Mouse (Mus musculus): ENCODE measurements around the gene She. TPM values are rescaled to one million over a fixed set of nuclear protein-coding genes. Genes with fewer than 3 reads are reported as not detected.

The She gene
- polyA plus RNA-seq, 1 experiment from 2014 or later: 4.0 TPM

- 0 out of 2 replicates have a peak, but pooled peaks cover 4% of the 10 kb centered on the region for H3K9me3 ChIP-seq (ENCODE audit: control insufficient read depth, low read depth, low read length)
- H3K27ac ChIP-seq (ENCODE audit: low read length): peak overlapping the region; percentile 69; the same call in 1 of the 2 replicates
- peaks cover 31% of the 10 kb centered on the region for H3K4me1 ChIP-seq (ENCODE audit: control insufficient read depth, insufficient read depth, low read length)
- no peak overlapping the region for H3K4me3 ChIP-seq (ENCODE audit: low read depth, low read length)
- ATAC-seq (ENCODE audit: insufficient number of reproducible peaks, insufficient read depth, low FRiP score, low read depth): no peak
- H3K27me3 ChIP-seq (ENCODE audit: control insufficient read depth, insufficient read depth, low read length): no peaks in the 10 kb centered on the region
- H3K4me2 ChIP-seq (replicated peaks; ENCODE audit: low read depth, low read length): no peak overlapping the region
- no peak overlapping the region for H3K9ac ChIP-seq (replicated peaks; ENCODE audit: low read depth, low read length)
- H3K36me3 ChIP-seq (ENCODE audit: control insufficient read depth, insufficient read depth, low read length): no peaks in the 10 kb centered on the region
- 58% methylated on average over 9 of the region's 9 CpGs for WGBS
These were observed 37.8 kb downstream of the She start for GRCm38 (mm10) chr3:89868956-89869355.

GRCm38 (mm10) chr3:89869556-89869955, 38.4 kb downstream of the She start:
- Histone ChIP-seq H3K27ac (ENCODE audit: low read length) (no peak overlapping the region), H3K27me3 (ENCODE audit: control insufficient read depth, insufficient read depth, low read length) (no peaks in the 10 kb centered on the region), H3K4me1 (ENCODE audit: control insufficient read depth, insufficient read depth, low read length) (peaks cover 31% of the 10 kb centered on the region), H3K4me3 (ENCODE audit: low read depth, low read length) (no peak overlapping the region), H3K4me2 (replicated peaks; ENCODE audit: low read depth, low read length) (no peak overlapping the region), H3K36me3 (ENCODE audit: control insufficient read depth, insufficient read depth, low read length) (no peaks in the 10 kb centered on the region), H3K9ac (replicated peaks; ENCODE audit: low read depth, low read length) (no peak overlapping the region), H3K9me3 (ENCODE audit: control insufficient read depth, low read depth, low read length) (0 out of 2 replicates have a peak, but pooled peaks cover 4% of the 10 kb centered on the region)
- no peak for ATAC-seq (ENCODE audit: insufficient number of reproducible peaks, insufficient read depth, low FRiP score, low read depth)
- 74% methylated on average over 9 of the region's 9 CpGs for WGBS

- no peak overlapping the region for H3K9ac ChIP-seq (replicated peaks; ENCODE audit: low read depth, low read length)
- 52% methylated on average over 22 of the region's 22 CpGs for WGBS
- H3K9me3 ChIP-seq (ENCODE audit: control insufficient read depth, low read depth, low read length): 0 out of 2 replicates have a peak, but pooled peaks cover 4% of the 10 kb centered on the region
- no peak overlapping the region for H3K4me3 ChIP-seq (ENCODE audit: low read depth, low read length)
- peaks cover 31% of the 10 kb centered on the region for H3K4me1 ChIP-seq (ENCODE audit: control insufficient read depth, insufficient read depth, low read length)
- no peak overlapping the region; the same call in 1 of the 2 replicates for H3K4me2 ChIP-seq (replicated peaks; ENCODE audit: low read depth, low read length)
- H3K27me3 ChIP-seq (ENCODE audit: control insufficient read depth, insufficient read depth, low read length): no peaks in the 10 kb centered on the region
- H3K27ac ChIP-seq (ENCODE audit: low read length): peak overlapping the region; percentile 50; the same call in 1 of the 2 replicates
- no peak for ATAC-seq (ENCODE audit: insufficient number of reproducible peaks, insufficient read depth, low FRiP score, low read depth)
- no peaks in the 10 kb centered on the region for H3K36me3 ChIP-seq (ENCODE audit: control insufficient read depth, insufficient read depth, low read length)
These were observed 39.5 kb downstream of the She start for GRCm38 (mm10) chr3:89870472-89871271.

GRCm38 (mm10) chr3:89871339-89871914, 40.3 kb downstream of the She start:
- no peaks in the 10 kb centered on the region for H3K36me3 ChIP-seq (ENCODE audit: control insufficient read depth, insufficient read depth, low read length)
- H3K27ac ChIP-seq (ENCODE audit: low read length): peak overlapping the region; percentile 50; the same call in 1 of the 2 replicates
- 0 out of 2 replicates have a peak, but pooled peaks cover 4% of the 10 kb centered on the region for H3K9me3 ChIP-seq (ENCODE audit: control insufficient read depth, low read depth, low read length)
- peaks cover 31% of the 10 kb centered on the region for H3K4me1 ChIP-seq (ENCODE audit: control insufficient read depth, insufficient read depth, low read length)
- no peak overlapping the region for H3K4me2 ChIP-seq (replicated peaks; ENCODE audit: low read depth, low read length)
- no peak overlapping the region for H3K9ac ChIP-seq (replicated peaks; ENCODE audit: low read depth, low read length)
- H3K4me3 ChIP-seq (ENCODE audit: low read depth, low read length): no peak overlapping the region
- no peaks in the 10 kb centered on the region for H3K27me3 ChIP-seq (ENCODE audit: control insufficient read depth, insufficient read depth, low read length)
- WGBS: 72% methylated on average over 8 of the region's 8 CpGs
- no peak for ATAC-seq (ENCODE audit: insufficient number of reproducible peaks, insufficient read depth, low FRiP score, low read depth)

GRCm38 (mm10) chr3:89872209-89872608, 41.0 kb downstream of the She start:
- 55% methylated on average over 7 of the region's 7 CpGs for WGBS
- Histone ChIP-seq H3K4me3 (ENCODE audit: low read depth, low read length) (no peak overlapping the region), H3K27ac (ENCODE audit: low read length) (peak overlapping the region; percentile 39; the same call in 1 of the 2 replicates), H3K9me3 (ENCODE audit: control insufficient read depth, low read depth, low read length) (0 out of 2 replicates have a peak, but pooled peaks cover 4% of the 10 kb centered on the region), H3K9ac (replicated peaks; ENCODE audit: low read depth, low read length) (no peak overlapping the region), H3K4me2 (replicated peaks; ENCODE audit: low read depth, low read length) (no peak overlapping the region), H3K27me3 (ENCODE audit: control insufficient read depth, insufficient read depth, low read length) (no peaks in the 10 kb centered on the region), H3K36me3 (ENCODE audit: control insufficient read depth, insufficient read depth, low read length) (no peaks in the 10 kb centered on the region), H3K4me1 (ENCODE audit: control insufficient read depth, insufficient read depth, low read length) (peaks cover 31% of the 10 kb centered on the region)
- ATAC-seq (ENCODE audit: insufficient number of reproducible peaks, insufficient read depth, low FRiP score, low read depth): peak; percentile 33

- no peak; the same call in 1 of the 2 replicates for ATAC-seq (ENCODE audit: insufficient number of reproducible peaks, insufficient read depth, low FRiP score, low read depth)
- no peak overlapping the region; the same call in 1 of the 2 replicates for H3K27ac ChIP-seq (ENCODE audit: low read length)
These were observed 41.5 kb downstream of the She start for GRCm38 (mm10) chr3:89872684-89873083.

GRCm38 (mm10) chr3:89874076-89874475, 42.9 kb downstream of the She start:
- no peak for ATAC-seq (ENCODE audit: insufficient number of reproducible peaks, insufficient read depth, low FRiP score, low read depth)
- WGBS: 87% methylated on average over 5 of the region's 5 CpGs
- Histone ChIP-seq H3K4me3 (ENCODE audit: low read depth, low read length) (no peak overlapping the region), H3K4me2 (replicated peaks; ENCODE audit: low read depth, low read length) (no peak overlapping the region), H3K27ac (ENCODE audit: low read length) (no peak overlapping the region), H3K27me3 (ENCODE audit: control insufficient read depth, insufficient read depth, low read length) (no peaks in the 10 kb centered on the region), H3K4me1 (ENCODE audit: control insufficient read depth, insufficient read depth, low read length) (peaks cover 21% of the 10 kb centered on the region), H3K9ac (replicated peaks; ENCODE audit: low read depth, low read length) (no peak overlapping the region), H3K9me3 (ENCODE audit: control insufficient read depth, low read depth, low read length) (0 out of 2 replicates have a peak, but pooled peaks cover 4% of the 10 kb centered on the region), H3K36me3 (ENCODE audit: control insufficient read depth, insufficient read depth, low read length) (no peaks in the 10 kb centered on the region)

More at GRCm38 (mm10) chr3:89872684-89873083, 41.5 kb downstream of the She start:
- H3K4me3 ChIP-seq (ENCODE audit: low read depth, low read length): no peak overlapping the region
- no peaks in the 10 kb centered on the region for H3K36me3 ChIP-seq (ENCODE audit: control insufficient read depth, insufficient read depth, low read length)
- H3K4me2 ChIP-seq (replicated peaks; ENCODE audit: low read depth, low read length): no peak overlapping the region
- 20% methylated on average over 6 of the region's 6 CpGs for whole genome bisulfite sequencing
- peaks cover 31% of the 10 kb centered on the region for H3K4me1 ChIP-seq (ENCODE audit: control insufficient read depth, insufficient read depth, low read length)
- no peak overlapping the region for H3K9ac ChIP-seq (replicated peaks; ENCODE audit: low read depth, low read length)
- no peaks in the 10 kb centered on the region for H3K27me3 ChIP-seq (ENCODE audit: control insufficient read depth, insufficient read depth, low read length)
- H3K9me3 ChIP-seq (ENCODE audit: control insufficient read depth, low read depth, low read length): 0 out of 2 replicates have a peak, but pooled peaks cover 4% of the 10 kb centered on the region

- Histone ChIP-seq H3K27ac (ENCODE audit: low read length) (no peak overlapping the region), H3K4me1 (ENCODE audit: control insufficient read depth, insufficient read depth, low read length) (peaks cover 15% of the 10 kb centered on the region), H3K36me3 (ENCODE audit: control insufficient read depth, insufficient read depth, low read length) (no peaks in the 10 kb centered on the region), H3K4me3 (ENCODE audit: low read depth, low read length) (no peak overlapping the region), H3K4me2 (replicated peaks; ENCODE audit: low read depth, low read length) (no peak overlapping the region), H3K9me3 (ENCODE audit: control insufficient read depth, low read depth, low read length) (0 out of 2 replicates have a peak, but pooled peaks cover 4% of the 10 kb centered on the region), H3K9ac (replicated peaks; ENCODE audit: low read depth, low read length) (no peak overlapping the region), H3K27me3 (ENCODE audit: control insufficient read depth, insufficient read depth, low read length) (no peaks in the 10 kb centered on the region)
- WGBS: 47% methylated on average over 9 of the region's 9 CpGs
- ATAC-seq (ENCODE audit: insufficient number of reproducible peaks, insufficient read depth, low FRiP score, low read depth): no peak
These were observed 43.9 kb downstream of the She start for GRCm38 (mm10) chr3:89875021-89875420.

All from stomach, embryonic 14.5 days (tissue).